Mouse (Mus musculus): ENCODE measurements around the gene Gnl2. TPM values are rescaled to one million over a fixed set of nuclear protein-coding genes. Genes with fewer than 3 reads are reported as not detected.
A peak's percentile ranks its signal among the peaks of the same experiment; 100 is the strongest.

The Gnl2 gene
- total RNA-seq, 4 experiments from 2014 or later: 54.2 to 67.7 (median 64.1) TPM

DNA sequence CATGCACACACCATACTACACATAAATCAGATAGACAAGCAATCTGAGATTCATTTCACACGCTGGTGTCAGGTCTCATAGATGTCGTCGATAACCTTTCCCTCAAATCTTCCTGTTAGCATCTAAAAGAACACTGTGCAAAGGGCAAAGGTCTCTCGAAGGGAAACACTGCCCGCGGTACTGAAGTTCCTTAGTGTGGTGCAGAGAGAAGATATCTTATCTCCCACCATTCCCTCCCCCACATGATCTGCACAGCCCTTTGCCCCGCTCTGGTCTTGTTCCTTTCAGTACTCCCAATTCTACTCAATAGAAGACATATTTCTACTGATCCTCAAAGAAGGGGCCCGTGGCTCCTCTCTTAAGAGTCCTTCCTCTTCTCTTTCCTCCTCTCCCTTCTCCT, 13.4 kb upstream of the Gnl2 start:
- DNase-seq (ENCODE audit: low spot score in 2 of 2): no peak

DNA sequence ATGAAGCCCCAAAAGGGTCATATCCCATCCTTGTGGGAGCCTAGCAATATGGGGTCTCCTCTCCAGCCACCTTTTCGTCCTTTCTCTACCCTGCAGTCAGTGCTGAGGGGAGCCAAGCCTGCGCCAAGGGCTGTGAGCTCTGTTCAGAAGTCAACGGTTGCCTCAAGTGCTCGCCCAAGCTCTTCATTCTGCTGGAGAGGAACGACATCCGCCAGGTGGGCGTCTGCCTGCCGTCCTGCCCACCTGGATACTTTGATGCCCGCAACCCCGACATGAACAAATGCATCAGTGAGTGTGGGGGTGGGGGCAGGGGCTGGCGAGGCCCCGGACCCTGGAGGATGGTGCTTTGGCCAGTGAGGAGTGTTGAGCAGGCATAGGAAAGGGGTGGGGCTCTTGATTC, 11.5 kb upstream of the Gnl2 start:
- no peak for DNase-seq (ENCODE audit: low spot score in 2 of 2)

DNA sequence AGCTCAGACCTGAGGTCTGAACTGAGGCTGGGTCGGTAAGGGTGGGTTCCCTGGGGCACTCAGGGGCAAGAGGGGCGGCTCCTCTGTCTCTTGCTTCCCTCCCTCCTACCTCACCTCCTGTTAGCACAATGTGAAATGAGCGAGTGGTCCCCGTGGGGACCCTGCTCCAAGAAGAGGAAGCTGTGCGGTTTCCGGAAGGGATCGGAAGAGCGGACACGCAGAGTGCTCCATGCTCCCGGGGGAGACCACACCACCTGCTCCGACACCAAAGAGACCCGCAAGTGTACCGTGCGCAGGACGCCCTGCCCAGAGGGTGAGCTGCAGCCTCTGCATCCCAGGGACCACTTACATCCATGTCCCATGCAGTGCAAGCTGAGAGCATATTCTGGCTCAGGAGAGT, 8.9 kb upstream of the Gnl2 start:
- no peak for DNase-seq (ENCODE audit: low spot score in 2 of 2)

DNA sequence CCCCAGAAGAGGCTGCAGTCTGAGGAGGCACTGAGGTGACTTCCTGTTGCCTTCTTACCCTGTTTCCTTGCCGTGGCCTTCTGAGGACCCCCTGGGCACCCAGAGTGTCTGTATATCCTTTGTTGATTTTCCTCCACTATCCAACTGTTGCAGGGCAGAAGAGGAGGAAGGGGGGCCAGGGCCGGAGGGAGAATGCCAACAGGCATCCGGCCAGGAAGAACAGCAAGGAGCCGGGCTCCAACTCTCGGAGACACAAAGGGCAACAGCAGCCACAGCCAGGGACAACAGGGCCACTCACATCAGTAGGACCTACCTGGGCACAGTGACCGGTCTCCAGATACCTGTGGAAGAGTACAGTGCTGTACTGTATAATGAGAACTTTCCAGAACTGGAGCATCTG, 8.2 kb upstream of the Gnl2 start:
- DNase-seq (ENCODE audit: low spot score in 2 of 2): no peak

DNA sequence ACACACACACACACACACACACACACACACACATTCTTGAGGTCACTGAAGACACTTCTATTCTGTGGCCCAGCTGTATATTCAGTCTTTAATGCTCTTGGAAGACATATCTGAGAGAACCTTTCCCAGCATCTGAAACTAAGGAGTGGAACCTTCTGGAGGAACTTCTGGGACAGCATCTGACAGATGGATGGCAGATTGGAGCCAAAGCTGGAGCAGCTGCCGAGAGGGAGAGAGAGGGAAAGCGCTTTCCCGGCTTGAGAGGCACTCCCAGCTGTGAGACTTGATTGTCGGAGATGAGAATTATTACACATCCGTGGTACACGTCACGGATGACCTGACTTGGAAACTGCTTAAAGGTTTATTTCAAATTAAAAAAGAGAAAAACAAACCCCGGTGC, 7.7 kb upstream of the Gnl2 start:
- no peak for DNase-seq (ENCODE audit: low spot score in 2 of 2)

DNA sequence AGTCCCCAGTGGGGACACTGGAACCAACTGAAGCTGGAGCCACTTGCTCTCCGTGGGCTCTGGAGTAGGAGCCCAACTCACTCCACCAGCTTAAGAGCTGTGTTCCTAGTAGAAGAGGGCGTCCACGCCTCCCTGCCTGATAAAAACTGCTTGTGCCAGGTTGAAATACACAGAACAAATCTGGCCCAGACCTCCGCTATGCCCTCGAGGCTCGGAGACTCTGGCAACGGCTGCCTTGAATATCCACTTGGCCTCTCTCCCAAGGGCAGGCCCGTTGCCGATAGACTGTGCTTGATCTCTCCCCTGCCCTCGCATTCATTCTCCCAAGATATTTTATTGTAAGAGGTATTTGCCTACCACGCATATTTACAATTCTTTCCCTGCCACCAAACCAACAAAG, 1.0 kb downstream of the Gnl2 start:
- DNase-seq (ENCODE audit: low spot score in 2 of 2): no peak

DNA sequence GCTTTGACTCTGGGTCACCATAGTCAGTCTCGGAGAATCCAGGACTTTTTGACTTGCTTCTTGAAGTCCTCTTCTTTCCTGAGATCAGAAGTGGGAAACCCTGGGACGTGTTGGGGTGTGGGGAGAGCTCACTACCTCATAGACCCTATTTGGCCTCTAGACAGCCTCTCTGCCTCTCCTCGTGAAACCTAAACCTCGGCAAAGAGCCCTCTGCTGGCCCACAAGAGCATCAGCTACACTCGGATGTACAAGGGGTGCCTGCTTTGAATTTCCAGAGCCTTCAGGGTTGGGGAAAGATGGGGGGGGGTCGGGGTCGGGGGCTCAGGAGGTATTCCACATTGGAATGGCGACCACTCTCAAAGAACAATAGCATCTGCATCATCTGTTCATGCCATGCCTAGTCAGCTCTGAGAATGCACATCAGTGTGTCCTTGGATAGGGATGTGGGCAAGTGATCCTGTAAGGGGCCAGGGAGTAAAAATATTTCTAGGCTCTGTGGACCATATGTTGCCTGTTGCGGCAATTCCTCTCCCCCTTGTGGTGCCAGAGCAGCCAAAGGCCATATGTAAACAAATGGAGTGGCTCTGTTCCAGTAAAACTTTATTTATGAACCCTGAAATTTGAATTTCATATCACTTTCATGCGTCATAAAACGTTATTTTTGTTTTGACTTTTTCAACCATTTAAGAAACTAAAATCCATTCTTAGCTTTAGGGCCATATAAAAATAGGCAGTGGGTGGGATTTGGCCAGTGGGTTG, 4.6 kb downstream of the Gnl2 start:
- DNase-seq (ENCODE audit: low spot score in 2 of 2): peak in 1 of 2 experiments; percentile 29

DNA sequence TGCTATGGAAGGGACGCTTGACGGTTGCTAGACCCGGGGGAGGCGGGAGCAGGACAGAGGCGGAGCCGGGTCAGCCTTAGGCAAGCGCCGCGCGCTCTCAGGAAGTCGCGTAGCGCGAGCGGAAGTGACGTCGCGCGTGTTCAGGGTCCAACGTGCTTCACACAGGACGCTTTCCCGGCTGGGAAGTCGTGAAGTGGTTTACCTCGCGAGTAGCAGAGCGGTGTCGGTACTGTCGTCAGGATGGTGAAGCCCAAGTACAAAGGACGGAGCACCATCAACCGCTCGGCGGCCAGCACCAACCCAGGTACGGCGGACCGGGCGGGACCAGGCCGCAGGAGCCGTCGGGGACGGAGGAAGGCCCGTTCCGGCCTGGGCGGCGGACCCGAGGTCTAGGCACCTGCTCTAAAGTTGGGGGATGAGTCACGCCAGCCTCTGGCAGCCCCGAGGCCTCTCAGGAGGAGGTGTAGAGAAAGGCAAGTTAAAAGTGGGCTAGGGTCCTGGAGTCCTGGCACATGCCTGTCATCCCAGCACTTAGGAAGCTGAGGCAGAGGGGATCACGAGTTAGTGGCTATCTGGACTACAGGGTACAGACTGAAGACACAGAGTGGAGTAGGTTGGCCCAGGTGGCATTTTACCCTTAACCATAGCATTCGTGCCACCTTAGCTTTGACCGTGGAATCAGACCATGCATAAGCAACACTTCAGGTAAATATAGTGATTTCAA, 13.7 kb downstream of the Gnl2 start:
- peak; percentile 84 to 88 for DNase-seq (ENCODE audit: low spot score in 2 of 2)

DNA sequence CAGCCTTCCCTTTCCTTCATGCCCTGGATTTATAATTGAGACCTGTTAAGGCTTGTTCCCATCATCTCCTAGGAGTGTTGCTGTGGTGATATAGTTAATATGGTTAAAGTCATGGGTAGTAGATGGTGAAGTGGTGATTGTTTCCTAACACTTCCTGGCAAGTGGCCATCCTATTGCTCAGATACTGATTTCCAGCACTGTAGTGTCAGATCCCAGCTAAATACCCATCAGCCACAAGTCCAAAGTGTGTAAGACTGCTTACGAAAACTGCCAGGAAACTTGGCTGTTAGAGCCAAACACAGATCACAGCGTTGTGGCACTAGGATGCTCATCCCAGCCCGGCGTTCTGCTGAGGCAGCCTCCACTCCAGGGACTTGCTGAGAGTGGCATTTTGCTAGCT, 18.0 kb downstream of the Gnl2 start:
- no peak for DNase-seq (ENCODE audit: low spot score in 2 of 2)

DNA sequence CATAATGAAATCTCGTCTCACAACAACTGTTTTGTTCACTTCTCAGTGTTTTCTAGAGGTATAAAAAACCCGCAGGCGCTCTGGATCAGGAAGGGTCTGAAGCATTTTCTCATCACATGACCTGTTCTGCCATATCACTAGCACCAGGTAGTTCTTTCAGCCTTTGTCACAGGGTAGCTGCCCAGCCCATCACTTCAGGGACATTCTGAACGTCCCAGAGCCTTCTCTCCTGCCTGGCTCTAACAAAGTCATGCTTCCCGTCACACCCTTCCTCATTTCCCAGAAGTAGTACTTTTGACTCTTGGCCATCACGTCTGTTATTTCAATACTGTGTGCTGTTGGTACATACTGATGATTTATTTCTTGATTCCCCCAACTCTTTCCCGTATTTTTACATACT, 28.1 kb downstream of the Gnl2 start:
- no peak for DNase-seq (ENCODE audit: low spot score in 2 of 2)

DNA sequence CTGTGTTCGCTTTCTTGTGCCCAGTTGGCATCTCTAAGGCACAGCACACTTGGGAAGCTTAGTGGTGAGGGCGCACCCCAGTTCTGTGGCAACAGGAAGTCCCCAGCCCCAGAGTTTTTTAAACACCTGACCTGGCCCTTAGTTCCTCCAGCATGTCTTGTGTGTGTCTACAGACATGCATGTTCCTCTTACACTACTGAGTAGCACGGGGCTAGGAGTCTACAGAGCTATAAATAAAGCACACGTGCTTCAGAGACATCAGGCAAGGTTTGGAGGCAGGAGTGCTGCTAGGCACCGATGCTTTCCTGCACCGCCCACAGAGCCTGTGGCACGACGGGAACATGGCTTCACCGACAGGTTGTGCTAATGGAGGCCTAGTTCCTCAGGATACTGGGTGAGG, 39.0 kb downstream of the Gnl2 start:
- DNase-seq (ENCODE audit: low spot score in 2 of 2): no peak

DNA sequence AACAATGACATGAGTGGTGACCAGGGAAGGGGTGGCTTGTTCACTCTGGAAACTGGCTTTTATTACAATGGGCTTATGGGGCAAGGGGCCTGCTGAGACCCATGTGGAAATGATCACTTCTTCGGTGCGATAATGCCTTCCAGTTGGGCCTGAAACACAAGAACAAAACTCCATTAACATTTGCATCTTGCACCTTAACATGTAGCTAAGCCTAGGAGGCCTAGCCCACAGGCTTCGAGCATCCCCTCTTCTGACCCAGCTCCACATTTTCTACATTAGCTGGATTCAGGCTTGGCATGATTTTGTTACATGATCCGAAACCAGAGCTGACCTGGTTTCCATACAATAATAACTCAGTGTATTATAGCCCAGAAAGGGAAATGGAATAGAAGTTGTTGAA, 40.1 kb downstream of the Gnl2 start:
- no peak for DNase-seq (ENCODE audit: low spot score in 2 of 2)

DNA sequence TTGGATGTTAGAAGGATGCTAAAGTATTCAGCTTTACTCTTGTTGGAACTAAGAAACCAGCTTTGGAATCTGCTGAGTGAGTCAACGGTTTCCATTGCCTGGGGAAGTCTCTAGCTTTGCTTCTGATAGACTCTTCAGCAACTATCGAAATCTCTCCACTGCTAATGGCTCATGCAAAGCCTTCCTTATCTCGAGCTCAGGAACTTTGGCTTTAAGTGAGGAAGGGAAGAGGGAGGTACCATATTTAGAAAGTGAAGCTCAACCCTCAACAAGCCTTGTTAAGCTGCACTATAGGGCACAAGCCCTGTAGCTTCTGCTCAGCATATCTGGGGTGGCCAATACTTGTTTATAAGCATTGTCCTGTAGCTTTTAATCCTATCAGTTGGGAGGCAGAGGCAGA, 40.9 kb downstream of the Gnl2 start:
- no peak for DNase-seq (ENCODE audit: low spot score in 2 of 2)

DNA sequence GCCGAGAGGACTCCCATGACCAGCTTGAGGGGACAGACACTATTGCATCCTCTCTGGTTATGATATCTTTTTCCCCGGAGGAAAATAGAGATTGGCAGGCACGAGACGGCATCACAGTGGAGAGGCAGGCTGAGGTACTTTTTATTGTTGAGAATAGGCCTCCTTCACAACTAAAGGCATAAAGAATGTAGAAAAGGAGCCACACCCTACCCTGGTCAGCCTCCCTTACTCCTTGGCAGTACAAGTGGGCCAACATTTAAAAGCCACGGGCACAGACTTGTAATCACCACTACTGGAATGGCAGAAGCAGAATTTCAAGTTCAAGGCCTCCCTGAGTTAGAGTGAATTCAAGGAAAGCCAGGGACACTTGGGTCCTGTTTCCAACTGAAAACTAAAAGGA, 41.6 kb downstream of the Gnl2 start:
- DNase-seq (ENCODE audit: low spot score in 2 of 2): no peak

DNA sequence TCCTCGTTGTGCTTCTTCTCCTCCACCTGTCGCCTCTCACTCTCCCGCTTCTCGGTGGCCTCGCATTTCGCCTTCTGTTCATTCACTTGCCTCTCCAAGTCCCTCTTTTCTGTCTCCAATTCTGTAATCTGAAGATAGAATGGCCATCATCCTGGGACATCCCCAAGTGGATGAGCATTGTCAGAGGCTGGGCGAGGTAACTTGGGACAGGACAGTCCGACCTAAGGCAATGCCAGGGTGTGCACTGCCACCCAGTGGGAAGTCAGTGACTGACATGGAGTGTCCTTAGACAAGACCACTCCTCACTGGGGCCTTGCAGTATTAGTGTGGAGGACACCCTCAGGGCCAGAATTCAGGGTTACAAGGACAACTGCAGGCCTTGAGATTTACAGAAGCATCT, 42.6 kb downstream of the Gnl2 start:
- DNase-seq (ENCODE audit: low spot score in 2 of 2): peak; percentile 23 to 28

DNA sequence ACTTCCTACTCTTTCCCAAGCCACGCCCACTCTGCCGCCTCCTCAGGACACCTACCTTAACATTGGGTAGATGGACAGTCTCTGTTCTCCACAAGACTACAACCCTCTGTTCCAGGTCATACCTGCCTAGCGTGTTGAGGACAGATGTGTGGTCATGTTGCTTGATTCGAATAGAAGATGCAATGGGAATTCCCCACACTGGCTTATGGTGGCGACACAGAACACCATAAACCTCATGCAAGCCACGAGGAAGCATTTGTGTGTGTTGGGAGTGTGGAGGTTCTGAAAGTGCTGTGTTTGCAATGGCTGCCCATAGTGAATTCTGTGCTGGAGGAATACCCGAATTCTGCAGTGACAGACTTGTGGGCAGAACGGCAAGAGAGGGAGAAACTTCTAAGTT, 47.4 kb downstream of the Gnl2 start:
- no peak for DNase-seq (ENCODE audit: low spot score in 2 of 2)

DNA sequence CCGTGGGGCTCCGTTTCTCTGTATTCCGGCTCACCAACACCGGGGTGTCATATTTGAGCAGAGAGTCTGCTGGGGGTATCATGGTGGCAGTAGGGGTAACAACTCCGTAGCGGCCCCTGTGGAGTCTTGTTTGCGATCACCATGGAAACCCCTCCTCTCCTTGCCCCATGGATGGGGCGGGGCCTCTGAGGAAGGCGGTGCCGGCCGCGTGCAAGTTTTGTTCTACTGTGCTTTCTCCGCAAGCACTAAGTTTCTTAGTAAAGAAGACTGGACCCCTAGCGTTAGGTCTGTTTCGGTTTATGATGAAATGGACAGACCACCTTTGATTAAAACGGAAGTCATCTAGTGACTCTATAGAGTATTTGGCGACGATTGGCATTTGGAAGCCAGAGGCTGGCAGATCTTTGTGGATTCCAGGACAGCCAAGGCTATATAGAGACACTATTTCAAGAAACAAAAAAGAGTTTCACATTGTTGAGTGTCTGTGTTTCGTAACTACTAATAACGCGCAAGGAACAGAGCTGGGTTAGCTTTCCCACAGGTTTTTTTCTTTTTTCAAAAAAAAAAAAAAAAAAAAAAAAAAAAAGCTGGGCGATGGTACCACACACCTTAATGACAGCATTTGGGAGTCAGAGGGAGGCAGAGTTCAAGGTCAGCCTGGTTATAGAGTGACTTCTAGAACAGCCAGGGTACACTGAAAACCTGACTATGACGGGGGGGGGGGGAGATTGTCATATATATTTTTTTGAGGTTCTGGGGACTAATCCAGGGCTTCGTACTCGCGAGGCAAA, 49.3 kb downstream of the Gnl2 start, which contains the start of gene Dnali1:
Dnali1 (minus strand) TSS at position 187 of the 791 bp plus-strand sequence.
- DNase-seq (ENCODE audit: low spot score in 2 of 2): no peak

DNA sequence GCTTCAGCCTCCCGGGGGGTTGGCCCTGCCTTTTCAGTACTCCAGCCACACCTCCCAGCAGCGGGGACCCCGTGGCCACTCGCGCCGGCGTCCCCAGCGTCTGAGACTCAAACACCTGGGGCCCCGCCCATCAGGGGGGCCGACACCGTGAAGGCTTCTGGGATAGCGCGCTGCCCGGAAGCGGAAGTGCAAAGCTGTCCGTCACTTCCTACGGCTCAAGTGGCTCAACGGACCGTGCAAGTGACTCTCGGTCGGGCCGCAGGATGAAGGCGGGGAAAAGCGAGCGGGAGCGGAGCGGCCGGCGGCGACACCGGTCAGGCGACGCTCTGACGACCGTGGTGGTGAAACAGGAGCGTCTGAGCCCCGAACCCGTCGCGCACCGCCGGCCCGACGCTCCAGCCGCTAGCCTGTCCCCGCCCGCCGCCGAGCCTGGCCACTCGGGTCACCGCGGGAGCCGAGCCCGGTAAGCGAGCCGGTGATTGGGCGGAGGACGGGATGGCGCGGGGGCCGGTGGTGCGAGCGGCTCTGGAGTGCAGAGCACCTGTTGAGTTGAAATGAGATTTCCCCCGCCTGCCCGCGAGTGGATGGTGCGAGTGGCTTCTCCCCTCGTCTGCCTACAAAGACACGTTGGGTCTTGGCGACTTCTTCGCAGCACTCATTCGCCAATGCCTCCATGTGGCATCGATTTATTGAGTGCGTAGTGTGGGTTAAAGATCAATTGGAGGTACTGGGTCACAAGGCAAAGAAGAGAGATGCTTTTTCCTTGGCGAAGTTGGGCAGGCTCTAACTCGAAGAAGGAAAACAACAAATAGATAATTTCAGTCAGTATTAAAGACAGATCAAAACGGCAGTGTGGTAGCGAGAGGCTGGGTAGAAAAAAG, 50.3 kb downstream of the Gnl2 start, which contains the start of gene Snip1:
Snip1 (plus strand) TSS at position 183 of the 881 bp plus-strand sequence.
- DNase-seq (ENCODE audit: low spot score in 2 of 2): peak; percentile 88 to 93

DNA sequence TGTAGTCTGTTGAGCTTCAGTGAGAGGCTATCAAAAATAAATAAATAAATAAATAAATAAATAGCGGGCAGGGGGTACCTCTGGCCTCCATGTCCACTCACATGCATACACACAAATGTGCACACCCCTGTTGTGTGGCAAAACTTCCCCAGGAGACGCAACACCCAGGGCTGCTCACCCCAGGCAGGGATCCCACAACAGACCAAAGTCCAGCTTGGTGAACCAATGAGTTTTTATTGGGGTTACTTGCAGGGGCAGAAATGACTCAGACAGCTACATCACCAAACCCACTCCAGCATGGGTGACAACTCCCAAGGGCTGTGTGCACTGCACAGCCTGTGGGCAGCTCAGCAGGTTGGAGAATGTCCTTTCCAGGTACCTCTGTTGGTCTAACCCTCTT, 61.3 kb downstream of the Gnl2 start:
- no peak for DNase-seq (ENCODE audit: low spot score in 2 of 2)

DNA sequence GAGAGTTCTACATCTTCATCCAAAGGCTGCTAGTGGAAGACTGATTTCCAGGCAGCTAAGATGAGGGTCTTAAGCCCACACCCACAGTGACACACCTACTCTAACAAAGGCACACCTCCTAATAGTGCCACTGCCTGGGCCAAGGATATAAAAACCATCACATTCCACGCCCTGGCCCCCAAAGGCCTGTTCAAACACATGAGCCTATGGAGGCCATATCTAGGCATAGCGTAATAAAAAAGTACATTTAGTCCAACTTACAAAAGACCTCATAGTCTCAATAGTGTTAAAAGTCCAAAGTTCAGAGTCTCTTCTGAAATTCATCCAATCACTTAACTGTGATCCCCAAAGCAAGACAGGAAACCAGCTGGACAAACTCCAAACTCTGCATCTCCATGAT, 62.3 kb downstream of the Gnl2 start:
- no peak for DNase-seq (ENCODE audit: low spot score in 2 of 2)
